Mouse (Mus musculus): ENCODE measurements around the gene Selenow.

Gene Selenow

DNA sequence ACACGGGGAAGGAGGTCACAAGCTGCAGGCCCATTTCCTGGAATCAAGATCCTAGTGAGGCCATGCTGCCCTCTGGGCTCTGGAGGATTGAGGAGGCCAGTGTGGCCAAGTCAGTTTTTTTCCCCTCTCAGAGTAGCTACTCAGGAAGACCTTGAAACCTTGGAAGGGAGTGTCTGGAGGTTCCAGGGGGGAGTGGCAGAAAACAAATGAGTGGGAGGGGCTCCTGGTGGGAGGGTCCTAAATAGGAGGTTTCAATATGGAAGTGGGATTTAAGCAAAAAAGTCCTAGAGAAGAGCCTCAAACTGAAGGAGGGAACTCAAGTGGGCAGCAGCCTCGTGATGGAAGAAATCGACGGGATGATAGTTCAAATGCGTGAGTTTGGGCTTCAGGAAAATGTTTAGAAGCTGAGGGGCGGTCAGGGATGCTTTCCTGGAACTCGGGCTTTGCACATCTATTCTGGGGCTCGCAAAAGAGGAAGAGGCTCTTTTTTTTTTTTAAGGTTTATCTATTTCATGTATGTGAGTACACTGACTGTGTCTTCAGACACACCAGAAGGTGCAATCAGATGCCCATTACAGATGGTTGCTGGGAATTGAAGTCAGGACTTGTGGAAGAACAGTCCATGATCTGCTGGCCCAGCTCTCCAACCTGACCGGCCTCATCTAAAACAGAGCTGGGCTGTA, 20.7 kb downstream of the Selenow start:
- DNase-seq = no peak

DNA sequence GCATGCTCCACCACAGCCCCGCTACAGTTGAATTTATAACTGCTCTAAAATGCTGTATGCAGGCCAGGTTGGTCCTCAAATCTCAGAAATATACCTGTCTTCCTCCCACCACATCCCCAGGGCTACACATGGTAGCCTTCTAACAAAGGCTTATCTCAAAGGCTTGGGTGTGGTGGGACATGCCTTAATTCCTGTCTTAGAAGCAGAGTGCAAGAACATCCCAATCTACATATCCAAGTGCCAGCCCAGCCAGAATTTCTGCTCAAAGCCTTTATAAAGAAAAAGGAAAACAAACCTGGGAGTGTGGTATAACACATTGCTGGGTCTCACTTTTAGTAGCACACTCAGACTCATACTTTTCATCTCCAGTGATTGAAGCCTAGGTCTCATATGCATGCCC, 28.0 kb downstream of the Selenow start:
- DNase-seq = no peak

DNA sequence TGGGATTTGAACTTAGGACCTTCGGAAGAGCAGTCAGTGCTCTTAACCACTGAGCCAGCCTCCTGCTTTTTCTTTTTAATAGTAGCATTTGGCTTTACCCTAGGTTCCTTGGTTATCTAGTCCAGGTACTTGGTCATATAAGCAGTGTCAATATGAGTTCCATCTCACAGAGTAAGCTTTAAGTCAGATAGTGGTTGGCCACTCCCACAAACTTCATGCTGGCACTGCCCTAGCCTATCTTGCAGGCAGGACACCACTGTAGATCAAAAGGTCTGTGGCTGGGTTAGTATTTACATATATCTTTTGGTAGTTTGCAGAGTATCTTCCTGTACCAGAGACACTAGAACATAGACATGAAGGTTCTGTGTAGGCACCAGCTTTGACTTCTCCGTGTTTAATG, 38.1 kb downstream of the Selenow start:
- DNase-seq = no peak

DNA sequence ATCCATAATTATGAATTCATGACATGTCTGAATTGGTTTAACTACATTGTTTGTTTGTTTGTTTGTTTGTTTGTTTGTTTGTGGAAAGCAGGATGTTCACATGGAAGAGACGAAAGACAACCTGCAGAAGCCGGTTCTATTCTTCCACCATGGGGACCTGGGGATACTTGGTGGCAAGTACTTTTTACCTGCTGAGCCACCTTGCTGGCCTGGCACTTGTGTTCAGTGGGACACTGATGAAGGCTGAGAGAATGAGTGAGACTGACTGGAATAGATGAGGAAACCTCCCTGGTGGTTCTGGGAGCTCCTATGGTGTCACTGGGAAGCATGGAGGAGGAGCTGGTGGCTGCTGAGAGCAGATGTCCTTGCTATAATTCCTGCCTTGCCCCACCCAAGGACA, 39.9 kb downstream of the Selenow start, which contains the start of gene Crxos:
Gene Crxos (plus strand): TSS at position 301 of the 400 bp plus-strand sequence.
- no peak for DNase-seq

DNA sequence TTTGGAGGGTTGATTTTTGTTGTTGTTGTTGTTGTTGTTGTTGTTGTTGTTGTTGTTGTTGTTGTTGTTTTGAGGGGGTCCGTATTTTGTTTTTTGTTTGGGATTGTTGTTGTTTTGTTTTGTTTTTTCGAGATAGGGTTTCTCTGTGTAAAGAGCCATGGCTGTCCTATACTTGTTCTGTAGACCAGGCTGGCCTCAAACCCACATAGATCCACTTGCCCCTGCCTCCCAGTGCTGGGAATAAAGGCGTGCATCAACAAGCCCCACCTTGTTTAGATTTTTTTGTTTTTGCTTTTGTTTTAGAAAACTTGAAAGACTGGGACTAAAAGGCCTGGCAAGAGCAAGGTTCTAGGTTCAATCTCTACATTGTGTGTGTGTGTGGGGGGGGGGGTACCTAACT, 40.4 kb downstream of the Selenow start:
- no peak for DNase-seq

DNA sequence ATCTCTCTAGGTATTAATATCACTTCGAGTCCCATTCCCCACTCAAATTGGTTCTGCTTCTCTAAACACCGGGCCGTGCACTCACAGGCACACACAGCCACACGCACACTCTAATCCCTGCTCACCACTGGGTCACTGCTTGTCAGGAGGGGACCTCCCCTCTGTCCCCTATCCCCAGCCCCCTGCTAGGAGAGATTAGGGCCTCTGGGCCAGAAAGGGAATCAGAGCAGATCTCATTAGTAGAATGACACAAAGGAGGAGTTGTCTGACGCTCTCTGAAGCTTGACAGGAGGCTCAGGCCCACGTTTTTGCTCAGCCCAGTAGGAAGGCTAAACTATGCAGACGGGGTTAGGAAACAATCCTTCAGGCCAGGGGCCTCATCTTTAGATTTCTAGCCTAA, 40.8 kb downstream of the Selenow start:
- DNase-seq = no peak

DNA sequence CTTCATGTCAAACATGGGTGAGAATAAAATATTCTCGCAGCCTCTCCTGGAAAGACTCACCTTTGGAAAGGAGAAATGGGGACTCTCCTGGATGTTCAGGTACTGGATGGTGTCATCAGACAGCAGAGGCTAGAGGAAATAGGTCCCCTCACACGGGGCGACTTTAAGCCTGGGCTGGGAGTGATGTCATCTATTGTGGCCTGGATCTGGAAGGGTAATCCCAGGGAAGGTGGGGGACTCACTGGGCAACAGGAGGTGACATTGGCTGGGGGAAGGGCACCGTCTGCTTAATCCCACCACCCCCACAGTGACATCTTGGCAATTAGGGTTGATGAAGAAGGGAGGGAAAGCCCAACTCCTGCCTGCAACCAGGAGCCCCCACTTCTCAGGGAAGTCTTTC, 42.4 kb downstream of the Selenow start, which contains the start of gene Crx:
Gene Crx (minus strand): TSS at position 213 of the 400 bp plus-strand sequence.
- DNase-seq = no peak
